Mouse (Mus musculus): ENCODE measurements at regions not wholly inside any gene's neighbourhood (a gene's known extent, or its start where the extent isn't known, plus 50 kb on each side); places are given as distances from the start of the nearest gene placed in this dataset.

DNA sequence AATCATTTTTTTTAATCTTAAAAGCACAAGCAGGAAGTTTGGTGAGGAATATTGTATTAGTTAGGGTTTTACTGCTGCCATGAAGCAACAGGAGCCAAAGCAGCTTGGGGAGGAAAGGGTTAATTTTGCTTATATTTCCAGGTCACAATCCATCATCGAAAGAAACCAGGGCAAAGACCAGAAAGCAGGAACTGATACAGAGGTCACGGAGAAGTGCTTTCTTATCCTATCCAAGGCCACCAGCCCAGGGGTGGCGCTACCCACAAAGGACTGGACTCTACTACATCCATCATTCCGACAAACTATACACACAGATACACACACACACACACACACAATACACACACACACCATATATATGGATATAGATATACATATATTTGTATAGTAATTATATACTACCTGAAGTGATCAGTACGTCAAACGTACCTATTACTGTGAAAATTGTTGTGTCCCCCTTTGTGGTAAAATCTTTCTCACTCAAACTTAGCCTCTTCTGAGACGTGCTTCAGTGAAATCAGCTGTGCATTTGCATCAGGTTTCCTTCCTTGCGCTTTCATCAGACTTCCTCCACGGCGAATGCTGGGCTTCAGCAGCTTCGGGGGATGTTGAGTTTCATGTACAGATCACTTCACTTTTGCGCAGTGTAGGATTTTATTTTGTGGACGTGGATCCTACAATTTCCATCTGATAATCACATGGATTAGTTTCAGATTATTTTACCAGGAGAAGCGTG lies 148.6 kb upstream of the 4930583I09Rik start:
- no peak overlapping the region for H3K27ac ChIP-seq
- TF ChIP-seq CTCF (conservative IDR thresholded peaks at IDR 0.05) = no peak
- DNase-seq (ENCODE audit: low spot score in 2 of 2) = no peak

DNA sequence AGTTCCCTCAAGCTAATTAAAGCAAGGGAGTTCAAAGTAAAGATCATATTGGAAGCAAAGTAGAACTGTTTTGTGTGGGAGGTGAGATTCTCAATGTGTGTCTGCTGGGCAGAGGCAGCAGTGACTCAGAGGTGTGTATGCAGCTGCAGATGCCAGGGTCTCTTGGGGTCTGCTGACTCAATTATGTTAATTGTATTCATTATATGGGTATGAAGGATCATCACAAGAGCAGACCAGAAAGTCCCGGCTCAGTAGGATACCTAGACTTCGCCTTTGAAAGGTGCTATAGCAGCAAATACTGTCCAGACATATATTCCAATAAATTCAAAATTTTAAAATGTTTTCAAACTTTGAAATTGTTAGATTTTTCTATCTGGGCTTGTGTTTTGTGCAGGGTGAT lies 147.6 kb upstream of the 4930583I09Rik start:
- no peak for TF ChIP-seq CTCF (conservative IDR thresholded peaks at IDR 0.05)
- DNase-seq (ENCODE audit: low spot score in 2 of 2) = no peak
- no peak overlapping the region for H3K27ac ChIP-seq
- H3K4me3 ChIP-seq = no peak overlapping the region

More for the DNA sequence above, 148.6 kb upstream of the 4930583I09Rik start:
- no peak overlapping the region for H3K4me3 ChIP-seq

DNA sequence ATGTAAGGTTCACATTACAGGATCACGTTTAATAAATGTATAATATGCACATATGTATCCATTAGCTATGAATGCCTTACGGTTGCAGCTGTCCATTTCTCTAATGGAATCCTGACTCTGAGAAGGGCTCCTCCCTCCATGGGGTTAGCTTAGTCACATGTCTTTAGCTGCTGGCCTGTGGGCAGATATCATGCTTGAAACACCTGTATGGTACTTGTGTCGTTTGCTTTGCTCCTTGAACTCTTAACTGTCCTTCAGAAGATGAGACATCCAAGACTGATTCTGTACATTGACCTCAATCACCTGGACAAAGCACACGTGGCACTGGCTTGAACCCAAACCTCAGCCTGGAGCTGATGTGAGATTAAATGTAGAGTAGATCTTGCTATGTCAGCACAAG lies 128.3 kb upstream of the 4930583I09Rik start:
- TF ChIP-seq CTCF (conservative IDR thresholded peaks at IDR 0.05) = no peak
- no peak overlapping the region for H3K4me3 ChIP-seq
- no peak for DNase-seq (ENCODE audit: low spot score in 2 of 2)
- no peak overlapping the region for H3K27ac ChIP-seq

DNA sequence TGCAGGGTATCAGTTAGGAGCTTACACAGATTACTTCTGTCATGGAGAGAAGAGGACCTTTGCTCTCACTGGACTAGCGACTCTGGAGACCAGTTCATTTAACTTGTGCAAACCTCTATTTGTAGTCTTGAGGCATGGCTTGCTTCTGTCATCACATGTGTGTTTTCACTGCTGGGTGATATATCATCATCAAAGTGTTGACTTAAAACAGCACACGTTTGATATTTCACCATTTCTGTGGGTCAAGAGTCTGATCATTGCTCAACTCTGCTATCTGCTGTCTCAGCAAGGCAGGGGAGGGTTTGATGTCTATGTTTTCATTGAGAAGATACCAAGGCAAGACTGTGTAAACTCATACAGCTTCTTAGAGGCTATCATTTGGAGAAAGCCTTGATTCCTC lies 126.0 kb upstream of the 4930583I09Rik start:
- no peak for TF ChIP-seq CTCF (conservative IDR thresholded peaks at IDR 0.05)

DNA sequence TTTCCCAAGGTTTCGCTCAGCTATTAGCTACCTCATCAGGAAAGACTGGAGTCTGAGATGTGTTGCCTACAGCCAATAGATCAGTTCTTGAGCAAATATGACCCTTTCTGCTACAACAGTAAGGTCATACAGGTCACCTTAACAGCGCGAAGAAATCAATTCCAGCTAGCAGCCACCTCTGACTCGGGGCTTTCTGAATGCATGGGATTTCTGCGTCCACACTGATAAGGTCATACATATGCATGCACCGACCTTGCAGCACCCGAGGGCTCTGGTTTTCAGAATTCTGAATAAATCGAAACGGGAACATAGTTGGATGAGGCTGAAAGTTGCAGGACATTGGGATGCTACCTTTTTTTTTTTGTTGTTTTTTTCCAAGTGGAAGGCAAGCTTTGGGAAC lies 121.6 kb upstream of the 4930583I09Rik start:
- Histone ChIP-seq H3K4me3 (no peak overlapping the region), H3K27ac (no peak overlapping the region)
- DNase-seq (ENCODE audit: low spot score in 2 of 2) = no peak
- no peak for TF ChIP-seq CTCF (conservative IDR thresholded peaks at IDR 0.05)

More for the DNA sequence above, 126.0 kb upstream of the 4930583I09Rik start:
- Histone ChIP-seq H3K4me3 (no peak overlapping the region), H3K27ac (no peak overlapping the region)
- no peak for DNase-seq (ENCODE audit: low spot score in 2 of 2)

DNA sequence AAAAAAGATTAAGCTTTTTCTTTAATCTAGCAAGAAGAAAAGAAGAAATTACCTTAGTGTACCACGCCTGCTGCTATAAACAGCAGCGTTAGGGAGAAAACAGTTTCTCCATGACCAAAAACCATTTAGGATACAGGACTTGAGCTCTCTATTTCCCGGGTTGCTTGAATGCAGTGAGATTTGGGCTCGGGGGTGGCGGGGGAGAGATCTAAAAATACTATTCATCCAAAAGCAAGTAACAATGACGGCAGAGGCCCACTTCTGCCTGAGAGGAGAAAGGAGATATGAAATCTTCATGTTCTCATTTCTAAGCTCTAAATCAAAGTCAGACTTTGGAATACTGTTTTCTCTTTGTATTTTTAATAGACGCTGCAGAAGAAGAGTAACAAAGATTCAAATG lies 120.6 kb upstream of the 4930583I09Rik start:
- no peak for TF ChIP-seq CTCF (conservative IDR thresholded peaks at IDR 0.05)
- no peak overlapping the region for H3K4me3 ChIP-seq
- H3K27ac ChIP-seq = no peak overlapping the region
- DNase-seq (ENCODE audit: low spot score in 2 of 2) = no peak

DNA sequence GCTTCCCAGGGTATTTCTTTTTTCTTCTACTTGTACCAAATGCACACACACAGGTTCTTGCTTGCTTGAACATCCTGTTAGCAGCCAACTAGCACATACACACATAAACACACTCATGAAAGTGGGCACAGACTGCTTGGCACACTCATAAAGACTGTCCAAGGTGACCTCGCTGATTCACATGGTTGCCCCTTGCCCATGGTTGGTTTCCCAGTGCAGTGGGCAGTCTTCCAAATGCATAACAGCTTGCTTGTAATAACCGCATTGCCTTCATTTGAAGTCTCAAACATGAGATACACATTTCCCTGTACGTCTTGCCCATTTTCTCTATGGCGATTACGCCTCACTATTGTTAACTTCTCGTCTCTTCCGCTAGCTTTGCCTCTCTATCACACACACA lies 117.4 kb upstream of the 4930583I09Rik start:
- Histone ChIP-seq H3K27ac (no peak overlapping the region), H3K4me3 (no peak overlapping the region)
- TF ChIP-seq CTCF (conservative IDR thresholded peaks at IDR 0.05) = no peak
- DNase-seq (ENCODE audit: low spot score in 2 of 2) = no peak

DNA sequence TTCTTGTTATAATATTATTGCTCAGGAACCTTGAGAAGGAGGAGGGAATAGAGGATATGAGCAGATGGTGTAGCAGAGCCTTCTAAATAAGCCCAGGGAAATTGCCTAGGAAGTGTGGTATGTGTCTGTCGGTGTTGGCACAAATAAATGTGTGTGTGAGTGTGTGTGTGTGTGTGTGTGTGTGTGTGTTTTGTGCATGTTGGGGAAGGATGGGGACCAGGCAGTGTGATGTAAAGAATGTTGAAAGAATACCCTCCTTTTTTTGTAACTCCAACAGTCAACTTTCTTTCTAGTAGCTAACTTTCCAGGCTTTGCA lies 115.7 kb upstream of the 4930583I09Rik start:
- Histone ChIP-seq H3K4me3 (no peak overlapping the region), H3K27ac (no peak overlapping the region)
- peak in 1 of 2 experiments; percentile 25 for DNase-seq (ENCODE audit: low spot score in 2 of 2)
- no peak for TF ChIP-seq CTCF (conservative IDR thresholded peaks at IDR 0.05)

DNA sequence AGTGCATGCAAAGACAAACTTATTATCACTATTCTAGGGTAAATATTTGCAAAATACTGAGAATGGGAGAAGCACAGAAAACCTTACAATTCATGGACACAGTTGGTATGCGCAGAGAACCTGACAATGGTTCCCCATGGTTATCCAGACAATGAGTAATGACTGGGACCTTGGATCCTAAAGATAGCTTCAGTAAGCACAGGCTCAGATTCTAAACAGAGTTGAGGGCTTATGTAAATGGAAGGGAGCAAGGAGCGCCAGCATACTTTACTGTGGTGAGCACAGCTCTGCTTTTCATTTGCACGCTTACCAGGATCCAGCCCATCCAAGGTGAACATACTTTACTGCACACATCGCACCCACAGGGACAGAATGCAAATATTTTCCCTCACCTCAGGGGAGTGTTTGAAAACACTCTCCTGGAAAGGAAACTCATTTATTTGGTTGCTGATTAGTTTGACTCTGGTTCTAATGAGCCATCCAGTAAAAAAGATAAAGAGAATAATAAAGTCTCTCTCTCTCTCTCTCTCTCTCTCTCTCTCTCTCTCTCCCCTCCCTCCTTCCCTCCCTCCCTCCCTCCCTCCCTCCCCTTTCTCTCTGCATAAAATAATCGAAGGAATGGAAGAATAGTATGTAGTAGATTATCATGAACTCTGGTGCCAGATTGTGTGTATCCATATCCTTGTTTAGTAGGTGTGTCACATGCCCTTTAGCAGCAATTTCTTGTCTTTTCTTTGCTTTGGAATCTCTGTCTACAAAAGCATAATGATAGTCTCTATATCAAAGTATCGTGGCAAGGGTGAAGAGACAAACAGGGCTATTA lies 115.1 kb upstream of the 4930583I09Rik start:
- no peak for TF ChIP-seq CTCF (conservative IDR thresholded peaks at IDR 0.05)
- Histone ChIP-seq H3K27ac (no peak overlapping the region), H3K4me3 (no peak overlapping the region)
- no peak for DNase-seq (ENCODE audit: low spot score in 2 of 2)

DNA sequence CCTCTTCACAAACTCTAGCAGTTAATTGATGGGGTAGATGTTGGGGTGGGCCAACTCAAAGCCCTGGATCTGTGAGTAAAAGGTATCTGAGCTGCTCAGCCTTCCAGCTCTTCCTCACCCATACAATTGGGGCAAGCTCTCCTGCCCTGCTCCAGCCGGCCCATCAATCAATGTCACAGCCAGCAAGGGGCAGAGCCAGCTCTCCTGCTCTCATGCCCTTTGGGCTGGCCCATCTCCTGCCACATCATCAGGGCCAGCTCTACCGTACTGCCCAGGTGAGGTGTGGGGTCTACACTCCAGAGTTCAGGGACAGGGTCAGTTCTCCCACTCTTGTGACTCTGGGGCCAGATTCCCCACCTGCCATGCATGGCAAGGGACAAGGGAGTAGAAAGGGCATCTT lies 107.3 kb upstream of the 4930583I09Rik start:
- no peak overlapping the region for H3K4me3 ChIP-seq
- TF ChIP-seq CTCF (conservative IDR thresholded peaks at IDR 0.05) = no peak
- DNase-seq (ENCODE audit: low spot score in 2 of 2) = no peak
- H3K27ac ChIP-seq = no peak overlapping the region

DNA sequence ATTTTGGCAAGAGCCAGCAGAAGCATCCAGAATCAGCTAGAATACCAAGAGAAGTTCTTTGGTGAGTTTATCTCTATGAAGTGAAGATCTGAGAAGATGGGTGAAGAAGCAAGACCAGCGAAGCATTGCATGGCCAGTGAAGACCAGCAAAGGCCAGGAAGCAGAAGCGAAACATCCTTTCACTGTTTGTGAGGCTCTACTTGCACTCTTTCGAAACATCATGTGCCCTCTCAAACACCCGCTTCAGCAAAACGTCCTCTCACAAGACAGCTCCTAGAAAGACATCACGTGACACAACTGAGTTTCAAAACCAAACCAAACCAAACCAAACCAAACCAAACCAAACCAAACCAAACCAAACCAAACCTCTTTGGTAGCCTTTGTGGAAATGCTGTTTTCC lies 105.7 kb upstream of the 4930583I09Rik start:
- DNase-seq (ENCODE audit: low spot score in 2 of 2) = no peak
- no peak overlapping the region for H3K27ac ChIP-seq
- H3K4me3 ChIP-seq = no peak overlapping the region
- no peak for TF ChIP-seq CTCF (conservative IDR thresholded peaks at IDR 0.05)

DNA sequence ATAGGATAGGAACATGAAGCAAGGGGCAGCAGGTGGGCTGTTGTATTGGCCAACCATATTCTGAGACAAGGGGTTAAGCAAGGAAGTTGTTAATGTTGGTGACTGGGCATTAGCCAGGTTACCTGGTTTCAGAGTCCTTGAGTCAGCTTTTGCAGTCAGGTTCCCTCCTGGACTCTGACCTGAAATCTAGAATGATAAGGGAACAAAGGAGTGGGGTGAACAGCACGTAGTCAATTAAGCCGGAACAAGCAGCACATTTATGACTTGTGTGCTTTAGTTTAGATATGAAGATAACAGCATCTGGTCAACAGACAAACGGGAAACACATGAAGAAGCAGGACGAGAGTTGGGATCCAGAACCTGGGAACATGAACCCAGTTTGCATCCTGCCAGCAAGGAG lies 99.8 kb upstream of the 4930583I09Rik start:
- Histone ChIP-seq H3K4me3 (no peak overlapping the region), H3K27ac (no peak overlapping the region)
- TF ChIP-seq CTCF (conservative IDR thresholded peaks at IDR 0.05) = no peak
- DNase-seq (ENCODE audit: low spot score in 2 of 2) = no peak

DNA sequence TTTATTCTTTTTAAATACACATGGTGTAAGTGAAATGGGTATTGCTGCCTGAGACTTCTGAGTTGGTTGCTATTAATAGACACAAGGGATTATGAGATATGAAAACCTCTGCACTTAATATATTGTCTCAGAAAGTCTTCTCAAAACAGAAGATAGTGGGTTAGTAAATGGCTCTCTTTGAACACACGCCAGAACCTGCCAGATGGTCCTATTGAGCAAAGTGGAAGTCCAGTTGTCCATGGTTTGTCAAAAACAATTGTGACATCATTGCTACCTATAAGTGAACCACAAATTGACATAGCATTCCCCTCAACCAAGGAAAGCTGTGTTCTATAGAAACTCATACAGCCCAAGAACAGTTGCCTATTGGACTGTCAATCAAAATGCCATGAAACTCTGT lies 98.5 kb upstream of the 4930583I09Rik start:
- no peak for DNase-seq (ENCODE audit: low spot score in 2 of 2)
- no peak for TF ChIP-seq CTCF (conservative IDR thresholded peaks at IDR 0.05)
- Histone ChIP-seq H3K27ac (no peak overlapping the region), H3K4me3 (no peak overlapping the region)
